Mouse (Mus musculus): ENCODE data around the gene Rtn4rl2.

DNA sequence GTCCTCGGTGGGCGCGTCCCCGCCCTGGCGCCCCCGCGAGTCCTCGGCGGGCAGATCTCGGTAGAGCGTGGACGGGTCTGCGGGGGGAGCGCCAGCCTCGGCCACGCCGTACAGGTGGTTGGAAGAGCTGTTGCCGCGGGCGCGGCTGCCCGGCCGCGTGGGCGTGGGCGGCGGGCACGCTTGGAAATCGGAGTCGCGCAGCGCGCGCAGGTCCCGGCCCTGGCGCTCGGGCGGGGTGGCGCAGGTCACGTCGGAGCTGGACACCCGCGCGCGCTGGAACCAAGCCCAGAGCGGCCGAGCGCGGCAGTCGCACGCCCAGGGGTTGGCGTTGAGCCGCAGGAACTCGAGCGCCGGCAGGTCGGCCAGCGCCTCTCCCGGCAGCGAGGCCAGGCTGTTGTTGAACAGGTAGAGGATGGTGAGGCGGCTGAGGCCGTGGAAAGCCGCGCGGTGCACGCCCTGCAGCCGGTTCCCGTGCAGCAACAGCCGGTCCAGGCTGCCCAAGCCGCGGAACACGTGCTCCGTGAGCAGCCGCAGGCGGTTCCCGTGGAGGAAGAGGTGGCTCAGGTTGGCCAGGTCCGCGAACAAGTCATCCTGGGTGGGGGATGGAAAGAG, 14.3 kb downstream of the Rtn4rl2 start:
- no peak for TF ChIP-seq POLR2A (IDR thresholded peaks at IDR 0.05; ENCODE audit: borderline replicate concordance, extremely low read depth, insufficient read depth, insufficient read length, poor library complexity, severe bottlenecking)
- TF ChIP-seq CTCF (IDR thresholded peaks at IDR 0.05; ENCODE audit: borderline replicate concordance, extremely low read depth, insufficient read depth, insufficient read length) = no peak

Data from brain, embryonic 14.5 days (tissue).